Mouse (Mus musculus): ENCODE data around the gene Cnn3. TPM values are rescaled to one million over a fixed set of nuclear protein-coding genes. Genes with fewer than 3 reads are reported as not detected.

Cnn3 gene
- polyA plus RNA-seq, 1 experiment, result 67.8 TPM

DNA sequence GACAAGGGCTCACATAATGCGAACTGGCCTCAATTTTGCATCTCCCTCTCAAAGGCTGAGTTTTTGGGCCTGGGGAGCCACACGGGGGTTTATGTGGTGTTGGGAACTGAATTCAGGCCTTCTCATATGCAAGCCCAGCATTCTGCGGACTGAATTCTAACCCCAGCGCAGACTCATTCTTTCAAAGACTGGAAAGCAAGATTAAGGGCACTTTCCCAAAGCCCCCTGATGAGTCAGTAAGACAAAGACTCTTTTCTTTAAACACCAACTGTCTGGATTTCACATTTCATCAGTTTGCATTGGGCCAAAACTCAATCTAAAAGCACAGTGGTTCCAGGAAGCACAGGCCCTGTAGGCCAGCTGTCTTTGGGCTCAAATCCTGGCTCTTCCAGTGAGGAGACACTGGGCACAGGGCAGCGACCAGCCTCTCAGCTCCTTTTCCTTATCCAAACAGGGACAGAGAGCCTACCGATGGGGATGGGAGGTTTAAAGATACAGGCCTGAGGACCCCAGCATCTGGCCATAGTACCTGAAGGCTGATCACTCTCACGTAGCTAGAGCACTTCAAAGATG is 38.5 kb downstream of the Cnn3 start:
- no peak overlapping the region for H3K27ac ChIP-seq (ENCODE audit: insufficient read depth, low read depth, low read length)
- H3K36me3 ChIP-seq (ENCODE audit: control insufficient read depth, insufficient read depth, low read length), result 0 out of 2 replicates have a peak, but pooled peaks cover 2% of the 10 kb centered on the region
- WGBS, result 86% methylated on average over 7 of the region's 7 CpGs
- H3K27me3 ChIP-seq (ENCODE audit: control insufficient read depth, insufficient read depth, low read length), result no peaks in the 10 kb centered on the region
- TF ChIP-seq CTCF (IDR thresholded peaks at IDR 0.05; ENCODE audit: extremely low read depth, insufficient read length, insufficient replicate concordance, low read depth, low read length), result no peak
- TF ChIP-seq POLR2A (IDR thresholded peaks at IDR 0.05; ENCODE audit: low read depth, low read length), result no peak
- no peaks in the 10 kb centered on the region for H3K4me1 ChIP-seq (ENCODE audit: control insufficient read depth, insufficient read depth, insufficient read length, low read length)
- H3K4me3 ChIP-seq (ENCODE audit: low read depth, low read length), result no peak overlapping the region

DNA sequence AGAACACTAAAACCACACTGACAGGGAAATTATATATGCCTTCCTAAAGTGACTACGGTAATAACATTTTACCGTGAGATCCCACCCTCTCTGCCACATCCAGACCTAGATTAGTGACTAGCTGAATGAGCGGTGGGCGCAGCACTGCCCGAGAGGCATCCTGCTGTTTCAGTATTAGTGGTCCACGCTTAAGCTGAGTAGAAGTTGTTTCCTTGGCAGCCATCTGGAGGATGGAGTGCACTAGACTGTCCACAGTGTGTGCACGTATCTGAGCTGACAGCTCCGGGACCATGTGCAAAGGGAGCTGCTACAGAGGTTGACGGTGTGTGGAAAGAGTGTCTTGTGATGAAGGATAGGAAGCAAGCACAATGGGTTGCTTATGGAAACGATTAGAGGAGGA is 39.5 kb downstream of the Cnn3 start:
- Histone ChIP-seq H3K4me1 (ENCODE audit: control insufficient read depth, insufficient read depth, insufficient read length, low read length) (no peaks in the 10 kb centered on the region), H3K27me3 (ENCODE audit: control insufficient read depth, insufficient read depth, low read length) (no peaks in the 10 kb centered on the region), H3K27ac (ENCODE audit: insufficient read depth, low read depth, low read length) (no peak overlapping the region), H3K36me3 (ENCODE audit: control insufficient read depth, insufficient read depth, low read length) (0 out of 2 replicates have a peak, but pooled peaks cover 2% of the 10 kb centered on the region), H3K4me3 (ENCODE audit: low read depth, low read length) (no peak overlapping the region)
- WGBS, result 89% methylated on average over 10 of the region's 10 CpGs
- no peak for TF ChIP-seq POLR2A (IDR thresholded peaks at IDR 0.05; ENCODE audit: low read depth, low read length)
- no peak for TF ChIP-seq CTCF (IDR thresholded peaks at IDR 0.05; ENCODE audit: extremely low read depth, insufficient read length, insufficient replicate concordance, low read depth, low read length)

DNA sequence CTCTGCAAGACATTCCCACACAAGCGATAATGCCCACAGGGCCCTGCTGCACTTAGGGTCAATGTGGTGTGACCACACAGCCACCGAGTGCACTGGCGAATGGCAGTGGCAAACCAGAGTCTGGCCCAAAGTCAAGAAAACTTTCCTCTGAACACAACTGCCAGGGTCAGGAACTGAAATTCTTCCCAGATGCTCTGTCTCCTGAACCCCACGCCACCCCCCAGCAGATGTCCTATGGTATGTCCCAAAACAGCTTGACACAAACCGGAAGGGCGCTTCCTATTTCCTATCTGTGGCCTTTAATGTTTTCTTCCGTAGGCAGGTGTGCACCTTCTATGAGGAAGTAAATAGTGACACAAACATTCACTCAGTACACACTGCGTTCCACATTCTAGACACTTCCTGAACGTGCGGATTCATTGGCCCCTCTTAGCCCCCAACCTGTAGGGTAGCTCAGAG is 40.8 kb downstream of the Cnn3 start:
- Histone ChIP-seq H3K27me3 (ENCODE audit: control insufficient read depth, insufficient read depth, low read length) (no peaks in the 10 kb centered on the region), H3K4me3 (ENCODE audit: low read depth, low read length) (no peak overlapping the region), H3K36me3 (ENCODE audit: control insufficient read depth, insufficient read depth, low read length) (no peaks in the 10 kb centered on the region), H3K4me1 (ENCODE audit: control insufficient read depth, insufficient read depth, insufficient read length, low read length) (no peaks in the 10 kb centered on the region), H3K27ac (ENCODE audit: insufficient read depth, low read depth, low read length) (no peak overlapping the region)
- 72% methylated on average over 10 of the region's 10 CpGs for WGBS
- TF ChIP-seq POLR2A (IDR thresholded peaks at IDR 0.05; ENCODE audit: low read depth, low read length) (no peak), CTCF (IDR thresholded peaks at IDR 0.05; ENCODE audit: extremely low read depth, insufficient read length, insufficient replicate concordance, low read depth, low read length) (no peak)

DNA sequence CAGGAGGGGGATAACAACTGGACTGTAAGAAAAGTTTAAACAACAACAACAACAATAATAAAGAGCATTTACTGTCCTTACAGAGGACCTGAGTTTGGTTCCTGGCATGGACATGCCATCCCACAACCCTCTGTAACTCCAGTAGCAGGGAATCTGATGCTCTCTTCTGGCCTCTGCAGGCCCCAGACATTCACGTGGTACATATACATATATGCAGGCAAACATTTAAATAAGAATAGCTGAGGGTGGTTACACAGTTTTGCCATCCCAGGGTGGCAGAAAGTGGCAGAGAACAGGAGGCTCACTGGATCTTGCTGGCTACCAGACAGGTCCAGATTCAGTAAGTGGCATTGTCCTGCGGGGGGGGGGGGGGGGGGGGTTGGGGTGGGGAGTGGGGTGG is 41.8 kb downstream of the Cnn3 start:
- no peaks in the 10 kb centered on the region for H3K4me1 ChIP-seq (ENCODE audit: control insufficient read depth, insufficient read depth, insufficient read length, low read length)
- H3K27ac ChIP-seq (ENCODE audit: insufficient read depth, low read depth, low read length), result no peak overlapping the region
- TF ChIP-seq POLR2A (IDR thresholded peaks at IDR 0.05; ENCODE audit: low read depth, low read length) (no peak), CTCF (IDR thresholded peaks at IDR 0.05; ENCODE audit: extremely low read depth, insufficient read length, insufficient replicate concordance, low read depth, low read length) (no peak)
- 56% methylated on average over 2 of the region's 2 CpGs for WGBS
- no peak overlapping the region for H3K4me3 ChIP-seq (ENCODE audit: low read depth, low read length)
- no peaks in the 10 kb centered on the region for H3K27me3 ChIP-seq (ENCODE audit: control insufficient read depth, insufficient read depth, low read length)
- no peaks in the 10 kb centered on the region for H3K36me3 ChIP-seq (ENCODE audit: control insufficient read depth, insufficient read depth, low read length)

DNA sequence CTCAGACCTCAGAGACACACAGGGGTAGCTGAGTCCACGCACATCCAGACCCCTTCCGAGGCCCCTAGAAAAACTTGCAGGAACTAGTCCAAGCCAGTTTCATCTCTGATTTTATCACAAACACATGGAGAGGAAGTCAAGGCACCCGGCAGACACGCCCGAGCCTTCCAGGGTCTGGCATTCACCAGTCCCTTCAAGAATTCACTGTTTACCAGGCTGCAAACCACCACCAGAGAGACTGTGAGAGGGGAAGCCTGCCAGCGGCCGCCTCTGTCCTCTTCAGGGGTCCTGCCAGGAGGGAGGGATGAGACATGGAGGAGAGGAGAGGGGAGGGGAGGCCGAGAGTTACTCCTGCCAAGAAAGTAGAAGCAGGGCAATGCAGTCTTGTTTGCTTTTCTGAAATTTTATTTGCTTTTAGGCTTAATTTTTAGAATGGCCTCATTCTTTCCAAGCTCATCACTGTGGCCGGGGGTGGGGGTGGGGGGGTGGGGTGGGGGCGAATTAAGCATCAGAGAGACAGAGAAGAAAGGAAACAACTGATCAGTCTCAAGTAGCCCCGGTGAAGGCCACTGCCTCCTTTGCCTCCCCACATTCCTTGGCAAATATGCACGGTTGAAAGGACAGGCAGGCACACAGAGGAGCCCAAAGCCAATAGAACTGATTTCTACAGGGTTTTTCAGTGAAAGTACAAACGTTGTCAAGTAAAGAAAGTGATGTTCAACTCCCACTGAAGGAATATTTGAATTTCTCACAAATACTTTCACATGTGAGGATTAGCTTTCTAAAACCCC is 43.1 kb downstream of the Cnn3 start:
- Histone ChIP-seq H3K36me3 (ENCODE audit: control insufficient read depth, insufficient read depth, low read length) (no peaks in the 10 kb centered on the region), H3K4me1 (ENCODE audit: control insufficient read depth, insufficient read depth, insufficient read length, low read length) (no peaks in the 10 kb centered on the region), H3K27ac (ENCODE audit: insufficient read depth, low read depth, low read length) (no peak overlapping the region), H3K4me3 (ENCODE audit: low read depth, low read length) (no peak overlapping the region), H3K27me3 (ENCODE audit: control insufficient read depth, insufficient read depth, low read length) (no peaks in the 10 kb centered on the region)
- TF ChIP-seq POLR2A (IDR thresholded peaks at IDR 0.05; ENCODE audit: low read depth, low read length), result no peak
- no peak for TF ChIP-seq CTCF (IDR thresholded peaks at IDR 0.05; ENCODE audit: extremely low read depth, insufficient read length, insufficient replicate concordance, low read depth, low read length)
- 21% methylated on average over 13 of the region's 13 CpGs for WGBS

DNA sequence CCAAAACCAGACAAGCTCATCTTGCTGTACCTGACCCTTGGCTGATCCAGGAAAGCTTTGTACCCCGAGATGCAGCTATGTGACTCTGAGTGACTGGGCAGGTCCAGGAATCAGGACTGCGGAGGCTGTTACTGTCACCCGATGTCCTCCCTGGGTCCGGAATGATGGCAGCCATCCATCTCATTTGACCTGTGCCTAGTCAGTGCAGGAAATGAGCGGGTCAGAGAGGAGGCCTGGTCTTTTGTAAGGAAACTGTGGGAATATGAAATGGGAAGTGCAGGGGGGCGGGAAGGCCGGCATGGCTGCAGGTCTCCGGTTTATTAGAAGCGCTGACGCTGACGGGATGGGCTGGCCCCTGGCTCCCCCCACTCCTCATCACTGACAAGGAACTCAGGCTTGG is 45.4 kb downstream of the Cnn3 start:
- Histone ChIP-seq H3K4me1 (ENCODE audit: control insufficient read depth, insufficient read depth, insufficient read length, low read length) (no peaks in the 10 kb centered on the region), H3K36me3 (ENCODE audit: control insufficient read depth, insufficient read depth, low read length) (no peaks in the 10 kb centered on the region), H3K4me3 (ENCODE audit: low read depth, low read length) (no peak overlapping the region), H3K27me3 (ENCODE audit: control insufficient read depth, insufficient read depth, low read length) (no peaks in the 10 kb centered on the region), H3K27ac (ENCODE audit: insufficient read depth, low read depth, low read length) (no peak overlapping the region)
- TF ChIP-seq CTCF (IDR thresholded peaks at IDR 0.05; ENCODE audit: extremely low read depth, insufficient read length, insufficient replicate concordance, low read depth, low read length) (no peak), POLR2A (IDR thresholded peaks at IDR 0.05; ENCODE audit: low read depth, low read length) (no peak)
- WGBS, result 87% methylated on average over 11 of the region's 11 CpGs

DNA sequence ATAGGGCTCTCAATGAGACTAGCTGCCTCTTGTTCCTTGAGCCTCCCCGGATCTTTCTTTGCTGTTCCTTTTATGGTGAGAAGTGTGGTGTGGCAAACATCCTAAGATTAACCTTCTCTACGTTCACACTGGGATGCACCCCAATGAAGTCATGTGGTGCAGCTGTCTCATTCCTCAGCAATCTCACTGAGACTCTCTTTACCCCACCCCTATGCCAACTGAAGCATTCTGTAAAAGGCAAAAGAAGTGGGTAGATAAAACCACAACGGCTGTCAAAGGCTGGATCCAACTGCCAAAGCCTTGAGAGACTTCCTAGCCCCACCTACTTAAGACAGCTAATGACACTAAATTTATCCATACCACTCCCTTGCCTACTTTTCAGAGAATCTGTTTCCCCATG is 48.4 kb downstream of the Cnn3 start:
- WGBS, result 68% methylated on average over 3 of the region's 3 CpGs
- Histone ChIP-seq H3K4me3 (ENCODE audit: low read depth, low read length) (no peak overlapping the region), H3K27me3 (ENCODE audit: control insufficient read depth, insufficient read depth, low read length) (no peaks in the 10 kb centered on the region), H3K27ac (ENCODE audit: insufficient read depth, low read depth, low read length) (no peak overlapping the region), H3K4me1 (ENCODE audit: control insufficient read depth, insufficient read depth, insufficient read length, low read length) (no peaks in the 10 kb centered on the region), H3K36me3 (ENCODE audit: control insufficient read depth, insufficient read depth, low read length) (no peaks in the 10 kb centered on the region)
- TF ChIP-seq POLR2A (IDR thresholded peaks at IDR 0.05; ENCODE audit: low read depth, low read length), result no peak
- no peak for TF ChIP-seq CTCF (IDR thresholded peaks at IDR 0.05; ENCODE audit: extremely low read depth, insufficient read length, insufficient replicate concordance, low read depth, low read length)
